Mouse (Mus musculus): ENCODE data around the gene Tspear.
A peak's percentile ranks its signal among the peaks of the same experiment; 100 is the strongest.
"Not testable (repeated sequence)": the region's sequence is repeated elsewhere in the genome, so short reads cannot be mapped to it uniquely, and the experiment has no call there.

Gene Tspear

DNA sequence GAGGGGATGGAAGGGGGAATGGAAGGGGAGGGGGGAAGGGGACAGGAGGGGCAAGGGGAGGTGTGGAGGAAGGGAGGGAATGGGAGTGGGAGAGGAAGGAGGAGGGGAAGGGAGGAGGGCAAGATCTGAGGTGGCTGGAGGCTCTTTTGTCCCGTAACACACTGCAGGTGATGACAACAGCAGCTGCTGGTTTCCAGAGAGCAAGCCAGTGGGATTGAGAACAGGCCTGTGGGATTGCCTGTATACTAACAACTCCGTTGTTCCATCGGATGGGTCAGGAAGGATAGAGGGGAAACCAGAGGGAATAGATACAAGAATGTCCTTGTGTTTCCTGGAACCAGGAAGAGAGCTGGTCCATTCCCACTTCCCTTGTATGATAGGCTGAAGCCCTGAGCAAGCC is 111.3 kb downstream of the Tspear start:
- no peak for DNase-seq

DNA sequence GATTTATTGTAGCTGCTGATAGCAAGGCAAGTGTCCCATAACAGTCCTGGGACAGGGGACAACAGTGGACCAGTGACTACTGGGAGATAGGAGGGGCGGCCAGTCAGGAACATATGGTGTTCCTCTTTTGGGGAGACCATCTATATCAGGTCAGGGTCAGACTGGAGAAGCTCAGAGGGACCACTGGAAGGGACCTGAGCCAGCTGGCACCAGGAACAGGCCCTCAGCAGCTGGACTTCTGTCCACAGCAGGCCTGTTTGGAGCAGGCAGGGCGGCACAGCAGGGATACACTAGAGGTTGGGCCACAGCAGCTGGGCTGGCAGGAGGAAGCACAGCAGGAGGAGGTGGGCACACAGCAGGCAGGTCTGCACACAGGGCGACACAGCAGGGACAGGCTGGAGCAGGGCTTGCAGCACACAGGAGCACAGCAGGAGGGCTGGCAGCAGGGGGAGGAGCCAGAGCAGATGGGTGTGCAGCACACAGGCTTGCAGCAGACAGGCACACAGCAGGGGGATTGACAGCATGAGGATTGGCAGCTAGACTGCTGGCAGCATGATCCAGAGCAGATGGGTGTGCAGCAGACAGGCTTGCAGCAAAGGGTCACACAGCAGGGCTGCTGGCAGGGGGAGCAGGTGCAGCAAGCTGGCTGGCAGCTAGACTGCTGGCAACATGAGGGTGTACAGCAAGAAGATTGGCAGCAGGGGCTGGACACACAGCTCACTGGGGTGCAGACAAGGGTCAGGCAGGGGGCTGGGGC is 112.0 kb downstream of the Tspear start:
- DNase-seq, result not testable (repeated sequence)

- DNase-seq, result no peak
These were observed 112.6 kb downstream of the Tspear start, which contains the start of gene Gm19668 for GRCm38 (mm10) chr10:77798921-77799508. Gene Gm19668, minus strand, starts transcription at chr10:77799133.

DNA sequence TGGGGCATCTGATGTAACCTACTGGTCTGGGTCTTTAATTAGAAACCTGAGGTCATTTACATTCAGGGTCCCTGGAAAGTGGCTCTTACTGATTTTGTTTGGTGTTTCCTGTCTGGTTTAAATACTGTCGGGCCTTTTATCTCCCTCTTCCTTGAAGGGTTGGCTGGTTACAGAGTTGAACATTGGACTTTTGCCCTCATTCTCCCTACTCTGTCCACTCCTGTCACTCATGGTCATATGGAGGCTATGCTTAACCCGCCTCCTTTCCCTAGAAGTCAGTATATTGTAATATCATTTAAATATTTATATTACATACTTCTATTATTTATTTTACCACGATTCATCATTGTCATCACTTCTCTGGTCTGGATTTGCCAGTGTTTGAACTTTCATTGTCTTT is 117.7 kb downstream of the Tspear start:
- no peak for DNase-seq

GRCm38 (mm10) chr10:77811743-77812142 is 125.4 kb downstream of the Tspear start, which contains the start of gene Gm9507:
Gene Gm9507, minus strand, starts transcription at chr10:77811843.
- DNase-seq, result no peak

DNA sequence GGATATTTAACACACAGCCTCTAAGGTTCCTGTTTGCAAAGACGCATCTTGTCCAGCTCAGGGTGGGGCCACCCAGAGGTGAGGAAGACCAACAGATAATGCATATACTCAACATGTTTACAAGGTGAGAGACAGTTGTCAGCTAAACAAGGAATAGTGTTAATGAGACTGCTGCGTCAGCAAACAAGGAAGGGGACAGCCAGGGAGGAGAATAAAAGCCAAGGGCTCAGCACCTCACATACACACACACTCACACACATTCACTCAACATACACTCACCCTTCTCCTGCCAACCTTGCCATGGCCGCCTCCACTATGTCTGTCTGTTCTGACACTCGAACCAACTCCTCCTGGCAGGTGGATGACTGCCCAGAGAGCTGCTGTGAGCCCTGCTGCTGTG is 128.0 kb downstream of the Tspear start, which contains the start of gene Gm2696:
TSS of gene Gm2696 (plus strand) at position 301 of the 400 bp plus-strand sequence.
- DNase-seq, result no peak

DNA sequence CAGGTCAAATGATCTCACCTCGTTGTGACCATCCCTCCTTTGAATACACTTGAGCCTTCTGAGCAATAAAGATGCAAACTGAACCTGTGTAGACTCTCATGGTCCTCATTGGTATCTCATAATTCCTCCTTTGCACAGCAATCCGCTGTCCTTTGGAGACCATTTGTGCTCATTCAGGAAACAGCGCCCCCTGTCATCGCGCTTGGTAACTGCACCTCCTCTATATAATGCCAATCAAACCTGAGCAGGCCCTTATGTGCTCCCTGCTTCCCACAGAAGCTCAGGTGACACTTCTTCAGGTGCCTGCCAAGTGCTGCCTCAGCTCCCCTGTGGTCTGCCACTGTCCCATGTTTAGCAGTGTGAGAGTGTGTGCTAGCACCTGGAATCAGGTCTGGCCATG is 129.1 kb downstream of the Tspear start:
- peak; percentile 22 for DNase-seq

DNA sequence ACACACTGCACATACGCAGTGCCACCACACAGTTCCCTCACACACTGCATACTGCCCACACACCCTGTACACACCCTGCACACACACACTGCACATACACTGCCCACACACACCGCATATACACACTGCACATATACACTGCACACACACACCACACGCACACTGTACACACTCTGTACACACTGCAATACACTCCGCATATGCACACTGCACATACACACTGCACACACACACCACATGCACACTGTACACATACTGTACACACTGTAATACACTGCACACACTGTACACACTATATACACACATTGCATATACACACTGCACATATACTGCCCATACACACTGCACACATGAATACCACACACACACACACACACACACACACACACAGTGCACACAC is 132.2 kb downstream of the Tspear start:
- no peak for DNase-seq

- DNase-seq, result no peak
These were observed 132.8 kb downstream of the Tspear start for GRCm38 (mm10) chr10:77819203-77819602.

DNA sequence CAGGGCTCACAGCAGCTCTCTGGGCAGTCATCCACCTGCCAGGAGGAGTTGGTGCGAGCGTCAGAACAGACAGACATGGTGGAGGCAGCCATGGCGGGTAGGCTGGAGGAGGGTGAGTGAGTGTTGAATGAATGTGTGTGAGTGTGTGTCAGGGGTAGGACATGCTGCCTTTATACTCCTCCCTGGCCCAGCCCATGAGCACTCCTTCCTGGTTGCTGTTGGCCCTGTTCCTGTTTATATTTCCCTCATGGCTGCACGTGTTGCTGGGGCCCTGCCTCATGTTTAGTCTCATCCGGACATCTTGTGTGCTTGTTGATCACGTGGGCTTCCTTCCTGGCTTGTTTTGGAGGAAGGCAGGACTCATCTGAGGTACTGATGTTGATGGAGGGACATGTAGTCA is 140.6 kb downstream of the Tspear start, which contains the start of gene Krtap10-4:
TSS of gene Krtap10-4 (minus strand) at position 145 of the 400 bp plus-strand sequence.
- DNase-seq, result no peak

DNA sequence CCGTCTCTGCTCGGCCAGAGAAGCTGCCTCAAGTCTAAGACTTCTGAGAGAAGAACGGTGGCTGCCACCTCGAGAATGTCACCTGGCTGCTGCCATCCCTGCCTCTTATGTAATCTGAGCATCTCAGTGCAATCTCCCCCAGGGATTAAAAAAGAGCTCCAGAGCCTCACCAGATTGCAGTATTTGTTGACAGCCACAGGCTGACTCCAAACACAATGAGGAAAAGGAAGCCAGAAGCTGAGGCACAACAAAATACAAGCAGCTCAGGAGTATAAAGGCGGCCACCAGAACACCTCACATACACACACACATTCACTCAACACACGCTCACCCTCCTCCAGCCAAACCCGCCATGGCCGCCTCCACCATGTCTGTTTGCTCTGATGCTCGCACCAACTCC is 149.3 kb downstream of the Tspear start, which contains the start of gene Krtap10-10:
TSS of gene Krtap10-10 (plus strand) at position 301 of the 400 bp plus-strand sequence.
- DNase-seq, result no peak

DNA sequence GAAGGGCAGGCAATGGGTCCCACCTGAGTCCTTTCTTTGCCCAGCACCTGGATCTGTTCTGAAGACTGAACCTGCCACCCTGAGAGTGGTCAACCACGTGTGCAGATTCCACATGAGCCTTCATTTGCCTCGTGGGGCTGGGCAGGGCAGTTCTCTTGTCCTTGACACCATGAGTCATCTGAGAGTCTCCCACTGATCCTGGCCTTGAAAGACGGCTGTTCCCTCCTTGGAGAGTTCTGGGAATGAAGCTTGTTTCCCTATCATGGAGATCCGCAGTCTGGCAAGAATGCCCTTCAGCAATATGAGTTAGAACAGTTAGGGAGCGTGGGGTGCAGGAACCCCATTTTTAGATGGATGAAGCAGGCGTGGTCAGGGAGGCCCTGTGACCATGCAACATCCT is 152.6 kb downstream of the Tspear start:
- DNase-seq, result no peak

GRCm38 (mm10) chr10:77846503-77846902 is 160.1 kb downstream of the Tspear start, which contains the start of gene Gm36176:
Gene Gm36176, plus strand, starts transcription at chr10:77846803.
- DNase-seq, result no peak

- no peak for DNase-seq
These were observed 160.6 kb downstream of the Tspear start for GRCm38 (mm10) chr10:77846961-77847360.

DNA sequence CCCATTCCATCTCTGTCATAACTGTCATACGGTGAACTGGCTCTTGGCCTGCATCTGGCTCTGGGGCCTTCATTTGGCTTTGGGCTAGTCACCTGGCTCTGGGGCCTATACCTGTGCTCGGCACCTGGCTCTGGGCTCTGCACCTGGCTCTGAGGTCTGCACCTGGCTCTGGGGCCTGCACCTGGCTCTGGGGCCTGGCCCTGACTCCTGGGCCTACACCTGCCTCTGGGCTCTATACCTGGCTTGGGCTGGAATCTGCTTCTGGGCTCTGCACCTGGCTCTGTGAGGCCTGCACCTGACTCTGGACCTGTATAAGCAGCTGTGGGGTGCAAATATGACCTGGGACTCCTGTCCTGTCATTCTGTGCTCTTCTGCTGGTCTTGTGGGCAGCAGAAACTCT is 161.2 kb downstream of the Tspear start:
- DNase-seq, result no peak

GRCm38 (mm10) chr10:77852559-77852958 is 166.2 kb downstream of the Tspear start, which contains the start of gene Gm10318:
Gene Gm10318, plus strand, starts transcription at chr10:77852859.
- no peak for DNase-seq

GRCm38 (mm10) chr10:77861675-77862074 is 175.3 kb downstream of the Tspear start, which contains the start of gene Gm3285:
Gene Gm3285, plus strand, starts transcription at chr10:77861975.
- no peak for DNase-seq

GRCm38 (mm10) chr10:77864067-77864761 is 177.8 kb downstream of the Tspear start:
- DNase-seq, result peak; percentile 55

DNA sequence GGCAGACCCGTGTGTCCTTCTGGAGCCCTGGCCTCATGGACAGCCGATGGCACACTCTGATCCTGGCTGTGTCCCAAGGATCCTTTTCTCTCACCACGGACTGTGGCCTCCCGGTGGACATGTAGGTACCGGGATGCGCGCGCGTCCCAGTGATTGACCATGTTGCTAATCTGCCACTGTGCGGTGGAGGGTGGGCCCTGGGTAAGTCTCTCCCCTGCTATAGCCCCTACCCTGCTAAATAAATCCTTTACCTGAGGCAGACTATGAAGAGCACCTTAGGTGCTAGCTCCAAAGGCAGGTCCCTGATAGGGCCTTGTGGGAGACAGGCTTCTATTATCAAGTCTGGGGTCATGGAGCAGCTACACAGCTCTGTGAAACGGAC is 178.4 kb downstream of the Tspear start:
- DNase-seq, result no peak

DNA sequence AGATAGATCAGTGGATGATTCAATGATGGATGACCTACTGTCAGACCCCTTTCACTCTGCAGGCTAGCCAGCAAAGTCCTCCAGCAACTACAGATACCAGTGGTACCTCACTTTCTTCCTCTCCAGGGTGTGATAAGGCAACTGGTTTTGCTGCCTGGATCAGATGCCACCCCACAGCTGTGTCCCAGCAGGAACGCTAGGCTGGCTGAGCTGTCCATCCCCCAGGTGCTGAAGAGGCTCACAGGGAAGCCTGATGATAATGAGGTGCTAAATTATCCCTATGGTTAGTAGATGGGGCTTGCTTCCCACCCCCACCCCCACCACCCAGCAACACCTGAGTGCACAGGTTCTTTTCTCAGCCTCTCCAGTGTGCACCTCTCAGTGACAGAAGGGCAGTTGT is 181.2 kb downstream of the Tspear start:
- no peak for DNase-seq

DNA sequence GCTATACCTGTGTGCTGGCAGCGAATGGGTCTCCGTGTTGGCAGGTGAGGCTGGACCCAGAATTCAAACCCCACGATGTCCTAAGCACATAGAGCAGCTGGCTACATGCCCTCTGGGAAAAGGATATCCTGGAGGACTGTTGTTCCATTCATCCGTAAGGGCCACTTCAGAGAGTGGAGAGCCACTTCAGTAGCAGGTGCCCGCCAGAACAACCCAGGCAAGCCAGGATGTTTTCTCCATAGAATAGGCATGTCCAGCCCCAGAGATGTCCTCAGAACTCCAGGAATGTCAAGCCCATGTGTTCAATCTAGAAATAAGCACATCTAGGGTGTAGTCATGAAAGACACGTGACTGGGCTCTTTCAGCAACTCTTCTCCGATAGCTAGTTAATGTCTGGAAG is 183.3 kb downstream of the Tspear start:
- DNase-seq, result no peak

- DNase-seq, result peak; percentile 12
These were observed 192.6 kb downstream of the Tspear start for GRCm38 (mm10) chr10:77878985-77879384.

DNA sequence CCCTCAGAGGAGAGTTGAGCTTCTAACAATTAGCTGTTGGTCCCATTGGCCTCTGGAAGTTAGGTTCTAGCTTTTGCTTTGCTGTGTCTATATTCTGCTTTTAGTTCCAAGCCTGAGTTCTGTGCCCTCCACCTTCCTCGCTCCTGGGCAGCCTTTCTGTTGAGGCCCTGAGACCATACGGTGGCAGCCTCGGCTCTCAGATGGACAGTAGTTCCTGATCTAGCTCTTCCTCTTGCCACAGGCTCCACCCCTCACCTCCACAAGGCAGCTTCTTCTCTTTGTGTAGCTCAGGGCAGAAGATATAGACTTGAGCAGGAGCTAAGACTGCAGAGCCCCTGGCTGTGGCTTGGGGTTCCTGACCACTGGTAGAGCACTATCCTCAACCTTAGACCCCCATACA is 193.9 kb downstream of the Tspear start:
- DNase-seq, result no peak

All from liver (tissue).